Mouse (Mus musculus): ENCODE results near the gene Lcat. TPM values are rescaled to one million over a fixed set of nuclear protein-coding genes. Genes with fewer than 3 reads are reported as not detected.
A peak's percentile ranks its signal among the peaks of the same experiment; 100 is the strongest.

Lcat gene
- total and polyA plus RNA-seq, 2 experiments from 2014 or later, result 5.6 to 19.3 TPM

DNA sequence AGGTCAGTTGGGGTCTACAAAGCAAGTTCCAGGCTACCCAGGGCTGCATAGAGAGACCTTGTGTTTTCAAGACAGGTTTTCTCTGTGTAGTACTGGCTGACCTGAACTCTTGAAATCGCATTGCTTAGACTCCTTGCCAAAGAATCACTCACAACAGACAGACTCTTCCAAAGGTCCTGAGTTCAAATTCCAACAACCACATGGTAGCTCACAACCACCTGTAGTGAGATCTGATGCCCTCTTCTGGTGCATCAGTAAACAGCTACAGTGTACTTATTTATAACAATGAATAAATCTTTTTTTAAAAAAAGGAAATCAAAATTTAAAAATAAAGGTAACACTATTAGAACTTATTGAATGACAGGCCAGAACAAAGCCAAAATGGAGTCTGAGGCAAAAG, 38.0 kb upstream of the Lcat start:
- H3K27me3 ChIP-seq (ENCODE audit: insufficient read depth, low read length), result no peaks in the 10 kb centered on the region
- no peaks in the 10 kb centered on the region for H3K36me3 ChIP-seq (ENCODE audit: insufficient read depth, low read length)
- WGBS, result 88% methylated on average over 1 of the region's 1 CpGs
- H3K4me2 ChIP-seq (ENCODE audit: low read depth, low read length, poor library complexity, severe bottlenecking), result no peak overlapping the region
- no peak for TF ChIP-seq CTCF (IDR thresholded peaks at IDR 0.05)
- no peak for DNase-seq (ENCODE audit: low spot score)
- no peaks in the 10 kb centered on the region for H3K4me1 ChIP-seq (ENCODE audit: insufficient read depth, low read length)
- H3K9ac ChIP-seq (replicated peaks; ENCODE audit: low read length, poor library complexity, severe bottlenecking), result no peak overlapping the region
- H3K27ac ChIP-seq (ENCODE audit: low read depth, low read length), result no peak overlapping the region
- no peaks in the 10 kb centered on the region for H3K9me3 ChIP-seq (ENCODE audit: low read length)
- ATAC-seq (ENCODE audit: low FRiP score), result no peak
- no peak overlapping the region for H3K4me3 ChIP-seq (ENCODE audit: low read depth, low read length)

- no peak within 1 kb of the TSS for H3K4me3 ChIP-seq (ENCODE audit: low read depth, low read length)
- 0 out of 2 replicates have a peak, but pooled peaks have one; percentile 8 for TF ChIP-seq CTCF (IDR thresholded peaks at IDR 0.05)
- no peaks in the 10 kb centered on the region for H3K36me3 ChIP-seq (ENCODE audit: insufficient read depth, low read length)
- no peaks in the 10 kb centered on the region for H3K4me1 ChIP-seq (ENCODE audit: insufficient read depth, low read length)
- H3K4me2 ChIP-seq (ENCODE audit: low read depth, low read length, poor library complexity, severe bottlenecking), result no peak within 1 kb of the TSS
- no peak within 1 kb of the TSS for H3K9ac ChIP-seq (replicated peaks; ENCODE audit: low read length, poor library complexity, severe bottlenecking)
- WGBS, result 95% methylated on average over 15 of the region's 15 CpGs
- no peaks in the 10 kb centered on the region for H3K9me3 ChIP-seq (ENCODE audit: low read length)
- ATAC-seq (ENCODE audit: low FRiP score) (no peak), DNase-seq (ENCODE audit: low spot score) (no peak)
- no peak within 1 kb of the TSS for H3K27ac ChIP-seq (ENCODE audit: low read depth, low read length)
- H3K27me3 ChIP-seq (ENCODE audit: insufficient read depth, low read length), result no peaks in the 10 kb centered on the region
These were observed 36.1 kb upstream of the Lcat start, which contains the start of gene Dpep3 for GRCm38 (mm10) chr8:105979325-105979724. Gene Dpep3 (minus strand): TSS chr8:105979429.

DNA sequence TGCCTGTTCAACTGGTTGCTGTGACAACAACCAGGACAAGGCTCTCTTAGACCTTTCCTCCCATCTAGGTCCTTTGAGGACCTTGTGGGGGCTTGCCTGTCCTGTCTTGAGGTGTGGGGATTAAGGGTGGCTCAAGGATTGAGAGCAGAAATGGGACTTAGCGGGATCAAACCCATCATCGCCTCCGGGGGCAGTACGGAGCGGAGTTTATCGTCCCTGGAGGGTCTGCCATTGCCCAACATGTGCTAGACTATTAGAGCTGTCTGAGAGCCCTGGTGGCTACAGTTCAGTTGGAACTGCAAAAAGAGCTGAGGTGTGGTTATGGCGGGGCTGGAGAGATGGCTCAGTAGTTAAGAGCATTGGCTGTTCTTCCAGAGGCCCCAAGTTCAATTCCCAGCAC, 32.2 kb upstream of the Lcat start:
- Histone ChIP-seq H3K9ac (replicated peaks; ENCODE audit: low read length, poor library complexity, severe bottlenecking) (no peak overlapping the region), H3K4me1 (ENCODE audit: insufficient read depth, low read length) (no peaks in the 10 kb centered on the region), H3K27me3 (ENCODE audit: insufficient read depth, low read length) (no peaks in the 10 kb centered on the region), H3K4me3 (ENCODE audit: low read depth, low read length) (no peak overlapping the region), H3K9me3 (ENCODE audit: low read length) (no peaks in the 10 kb centered on the region), H3K27ac (ENCODE audit: low read depth, low read length) (no peak overlapping the region), H3K4me2 (ENCODE audit: low read depth, low read length, poor library complexity, severe bottlenecking) (no peak overlapping the region), H3K36me3 (ENCODE audit: insufficient read depth, low read length) (no peaks in the 10 kb centered on the region)
- TF ChIP-seq CTCF (IDR thresholded peaks at IDR 0.05), result no peak
- ATAC-seq (ENCODE audit: low FRiP score) (no peak), DNase-seq (ENCODE audit: low spot score) (no peak)
- 64% methylated on average over 7 of the region's 7 CpGs for WGBS

- WGBS, result 76% methylated on average over 8 of the region's 8 CpGs
- Histone ChIP-seq H3K27ac (ENCODE audit: low read depth, low read length) (no peak overlapping the region), H3K4me1 (ENCODE audit: insufficient read depth, low read length) (no peaks in the 10 kb centered on the region), H3K4me2 (ENCODE audit: low read depth, low read length, poor library complexity, severe bottlenecking) (no peak overlapping the region), H3K9ac (replicated peaks; ENCODE audit: low read length, poor library complexity, severe bottlenecking) (no peak overlapping the region), H3K27me3 (ENCODE audit: insufficient read depth, low read length) (peaks cover 11% of the 10 kb centered on the region), H3K9me3 (ENCODE audit: low read length) (no peaks in the 10 kb centered on the region), H3K36me3 (ENCODE audit: insufficient read depth, low read length) (no peaks in the 10 kb centered on the region), H3K4me3 (ENCODE audit: low read depth, low read length) (no peak overlapping the region)
- no peak for TF ChIP-seq CTCF (IDR thresholded peaks at IDR 0.05)
- ATAC-seq (ENCODE audit: low FRiP score), result no peak
- no peak for DNase-seq (ENCODE audit: low spot score)
These were observed 28.0 kb upstream of the Lcat start for GRCm38 (mm10) chr8:105971019-105971720.

GRCm38 (mm10) chr8:105969367-105969766, 26.2 kb upstream of the Lcat start:
- H3K4me2 ChIP-seq (ENCODE audit: low read depth, low read length, poor library complexity, severe bottlenecking), result no peak overlapping the region
- no peak overlapping the region for H3K4me3 ChIP-seq (ENCODE audit: low read depth, low read length)
- no peaks in the 10 kb centered on the region for H3K9me3 ChIP-seq (ENCODE audit: low read length)
- peaks cover 25% of the 10 kb centered on the region for H3K27me3 ChIP-seq (ENCODE audit: insufficient read depth, low read length)
- ATAC-seq (ENCODE audit: low FRiP score), result no peak
- H3K9ac ChIP-seq (replicated peaks; ENCODE audit: low read length, poor library complexity, severe bottlenecking), result no peak overlapping the region
- no peak overlapping the region for H3K27ac ChIP-seq (ENCODE audit: low read depth, low read length)
- no peak for DNase-seq (ENCODE audit: low spot score)
- no peaks in the 10 kb centered on the region for H3K4me1 ChIP-seq (ENCODE audit: insufficient read depth, low read length)
- TF ChIP-seq CTCF (IDR thresholded peaks at IDR 0.05), result no peak
- no peaks in the 10 kb centered on the region for H3K36me3 ChIP-seq (ENCODE audit: insufficient read depth, low read length)
- WGBS, result 74% methylated on average over 1 of the region's 1 CpGs

GRCm38 (mm10) chr8:105966692-105967311, 23.6 kb upstream of the Lcat start:
- no peak for TF ChIP-seq CTCF (IDR thresholded peaks at IDR 0.05)
- H3K4me1 ChIP-seq (ENCODE audit: insufficient read depth, low read length), result no peaks in the 10 kb centered on the region
- H3K4me3 ChIP-seq (ENCODE audit: low read depth, low read length), result no peak overlapping the region
- H3K9ac ChIP-seq (replicated peaks; ENCODE audit: low read length, poor library complexity, severe bottlenecking), result no peak overlapping the region
- 0 out of 2 replicates have a peak overlapping the region, but pooled peaks have one; percentile 51 for H3K4me2 ChIP-seq (ENCODE audit: low read depth, low read length, poor library complexity, severe bottlenecking)
- no peaks in the 10 kb centered on the region for H3K36me3 ChIP-seq (ENCODE audit: insufficient read depth, low read length)
- 9% methylated on average over 19 of the region's 19 CpGs for WGBS
- H3K9me3 ChIP-seq (ENCODE audit: low read length), result no peaks in the 10 kb centered on the region
- H3K27me3 ChIP-seq (ENCODE audit: insufficient read depth, low read length), result peaks cover 25% of the 10 kb centered on the region
- DNase-seq (ENCODE audit: low spot score) (no peak), ATAC-seq (ENCODE audit: low FRiP score) (no peak)
- H3K27ac ChIP-seq (ENCODE audit: low read depth, low read length), result no peak overlapping the region
